Mouse (Mus musculus) gastrocnemius, adult 18-20 months (tissue): ENCODE results near the gene Acly. TPM values are rescaled to one million over a fixed set of nuclear protein-coding genes. Genes with fewer than 3 reads are reported as not detected.

Source experiments
- DNase-seq: peaks from one replicate; pipeline ENCODE4 v3.0.0; 2021; ENCODE audit warnings: low spot score
- microRNA-seq: library from miRNA; unstranded; fragments of <30 nt; microRNA quantifications from one replicate; pipeline ENCODE4 v1.2.0, GENCODE M21; 2021
- total RNA-seq, 2 experiments: library from RNA; stranded (reverse); gene quantifications; 2 replicates each; pipeline ENCODE4 v1.2.3; 2021

Gene Acly
- total RNA-seq, 2 experiments from 2014 or later, result 9.5 to 12.2 TPM

GRCm38 (mm10) chr11:100457247-100457646, 70.6 kb downstream of the Acly start:
- DNase-seq, result no peak

GRCm38 (mm10) chr11:100442625-100443024, 85.2 kb downstream of the Acly start:
- no peak for DNase-seq

GRCm38 (mm10) chr11:100441797-100442196, 86.0 kb downstream of the Acly start, which contains the start of the genes Nt5c3b and Klhl10:
Gene Nt5c3b (minus strand): TSS chr11:100441808.
Gene Klhl10 (plus strand): TSS chr11:100441917.
- DNase-seq, result no peak

DNA sequence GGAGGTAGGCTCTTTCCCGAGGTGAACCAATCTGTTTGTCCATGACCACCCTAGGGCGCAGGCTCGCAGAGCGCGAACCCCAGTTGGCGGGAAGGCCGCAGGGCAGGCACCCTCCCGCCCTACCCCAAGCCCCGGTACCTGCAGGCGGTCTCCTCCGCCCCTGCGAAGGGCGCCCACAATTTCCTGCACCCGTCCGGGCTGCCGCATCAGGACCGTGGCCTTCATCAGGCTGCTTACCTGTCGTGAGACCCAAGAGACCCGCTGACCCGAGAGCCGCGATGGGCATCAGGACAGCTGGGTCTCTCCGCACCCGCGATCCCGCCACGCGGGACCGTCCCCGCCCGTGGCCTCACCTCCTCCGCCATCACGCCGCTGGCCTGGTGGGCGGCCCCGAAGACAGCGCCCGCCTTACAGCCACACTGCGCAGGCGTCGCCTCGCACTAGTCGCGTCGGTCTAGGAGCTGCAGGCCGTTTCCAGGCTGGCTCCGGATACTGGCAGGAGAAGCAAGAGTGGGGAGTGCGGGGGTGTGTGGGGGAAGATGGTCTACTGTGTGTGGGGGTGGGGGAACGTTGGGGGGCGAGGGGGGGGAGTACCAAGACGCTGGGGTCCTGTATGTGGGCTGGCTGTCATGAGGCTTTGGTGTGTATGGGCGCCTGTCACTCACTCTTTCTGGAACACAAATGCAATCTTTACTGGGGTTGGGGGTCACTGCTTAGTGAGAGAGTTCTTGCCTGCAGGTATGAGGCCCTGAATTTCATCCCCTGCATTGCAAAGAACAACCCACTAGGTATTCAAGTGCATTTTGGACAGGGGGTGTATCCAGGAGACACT, 86.9 kb downstream of the Acly start:
- peak; percentile 82 for DNase-seq

DNA sequence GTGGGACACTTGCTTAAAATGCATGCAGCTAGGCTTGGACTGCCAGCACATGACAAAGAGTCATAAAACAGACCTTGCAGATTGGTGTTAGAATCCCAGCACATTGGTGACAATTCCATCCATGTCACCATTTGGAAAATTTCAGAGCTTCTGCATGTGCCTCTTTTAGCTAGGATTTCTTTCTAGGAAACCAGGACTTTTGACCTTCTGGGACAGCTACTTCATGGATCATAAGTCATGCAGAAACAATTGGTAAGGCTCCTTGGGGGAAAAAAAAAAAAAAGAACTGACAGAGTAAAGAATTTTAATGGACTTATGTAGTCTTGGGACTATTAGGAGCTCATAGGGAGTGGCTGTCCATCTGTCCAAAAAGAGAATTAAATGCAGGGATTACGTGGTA, 89.9 kb downstream of the Acly start:
- no peak for DNase-seq

DNA sequence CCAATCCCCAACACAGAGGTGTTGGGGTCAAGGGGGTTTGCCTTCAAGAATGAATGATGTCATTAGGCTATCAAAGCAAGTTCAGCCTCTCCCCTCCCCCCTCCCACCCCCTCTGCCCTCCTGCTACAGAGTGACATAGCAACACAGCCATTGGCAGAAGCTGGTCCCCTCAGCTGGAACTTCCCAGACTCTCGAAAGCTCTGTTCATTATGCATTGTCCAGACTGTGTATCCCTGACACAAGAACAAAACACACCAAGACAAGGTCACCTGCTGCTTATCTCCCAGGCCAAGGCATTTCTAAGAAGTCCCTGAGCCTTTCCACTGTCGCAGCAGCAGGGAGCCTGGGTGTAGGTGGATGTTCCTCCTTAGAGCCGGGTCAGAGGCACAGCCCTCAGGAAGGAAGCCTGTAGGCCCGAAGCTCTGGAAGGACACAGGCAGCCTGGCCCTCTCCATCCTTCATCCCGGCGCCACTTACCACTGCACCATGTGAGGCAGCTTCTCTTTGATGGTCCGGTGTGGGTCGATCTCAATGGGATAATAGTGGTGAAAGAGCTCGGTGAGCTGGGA, 92.0 kb downstream of the Acly start:
- no peak for DNase-seq

DNA sequence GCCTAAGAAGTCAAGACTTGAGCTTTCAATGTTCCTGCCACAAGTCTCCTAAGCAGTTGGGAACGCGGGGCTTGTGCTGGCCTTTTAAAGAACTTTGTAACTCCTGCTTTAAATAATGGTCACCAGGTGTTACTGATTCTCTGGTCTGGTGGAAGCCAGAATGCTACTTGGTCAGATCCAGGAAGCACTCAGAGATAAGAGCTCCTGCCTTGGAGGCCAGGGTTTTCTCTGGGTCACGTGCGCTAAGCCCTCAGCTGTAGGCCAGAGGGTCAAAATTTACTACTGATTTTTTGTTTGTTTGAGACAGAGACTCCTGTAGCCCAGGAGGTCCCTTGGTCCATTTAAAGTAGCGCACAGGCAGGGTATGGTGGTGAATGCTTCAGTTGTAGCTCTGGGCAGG, 95.8 kb downstream of the Acly start:
- no peak for DNase-seq

DNA sequence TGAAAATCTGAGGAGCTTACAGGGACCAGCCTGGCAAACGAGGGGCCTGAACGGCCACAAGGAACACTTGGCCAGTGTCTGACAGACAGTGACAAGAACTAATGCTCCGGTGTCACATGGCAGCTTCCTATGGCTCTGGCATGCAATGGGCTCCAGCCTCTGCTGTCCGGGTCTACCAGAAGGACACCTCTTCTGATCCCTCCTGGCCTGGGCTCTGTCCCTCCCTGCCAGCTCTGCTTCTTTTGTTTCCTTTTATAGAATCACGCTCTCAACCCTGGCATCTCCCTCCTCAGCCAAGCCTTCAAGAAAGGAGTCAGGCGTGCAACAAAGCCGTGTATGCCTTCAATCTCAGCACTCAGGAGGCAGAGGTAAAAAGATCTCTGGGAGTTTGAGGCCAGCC, 97.7 kb downstream of the Acly start:
- no peak for DNase-seq

DNA sequence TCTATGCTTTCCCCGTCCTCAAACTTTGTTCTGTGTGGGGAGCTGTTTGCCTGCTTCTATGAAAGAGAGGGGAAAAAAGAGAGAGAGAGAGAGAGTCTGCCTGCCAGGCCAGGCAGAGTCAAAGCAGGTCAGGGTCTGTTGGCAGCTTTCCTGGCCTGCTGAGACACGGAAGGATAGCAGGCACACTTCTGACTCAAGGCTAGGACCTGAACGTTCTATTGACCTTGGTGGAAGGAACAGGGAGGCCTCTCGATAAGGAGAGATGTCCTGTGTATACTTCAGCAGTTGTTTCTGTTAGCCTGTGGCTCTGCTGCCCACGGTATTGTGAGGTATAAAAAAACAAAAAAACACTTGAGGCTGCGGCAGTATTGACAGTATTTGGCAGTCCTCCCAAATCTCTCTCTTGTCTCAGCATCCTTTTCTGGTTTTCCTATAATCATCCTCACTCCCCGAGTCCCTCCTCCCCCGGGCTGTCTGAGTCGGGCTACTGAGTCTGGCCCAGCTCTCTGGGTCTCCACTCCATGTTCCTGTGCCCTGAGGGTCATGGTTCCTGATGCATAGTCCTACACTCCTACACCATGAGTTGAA, 99.1 kb downstream of the Acly start:
- DNase-seq, result no peak

- DNase-seq, result no peak
Observed at GRCm38 (mm10) chr11:100426820-100427219, 101.0 kb downstream of the Acly start.

Small RNAs within 50 kb of the gene (microRNA-seq; reads per million reads assigned to microRNA genes)
- gene Gm27374 (not detected), gene Mir7116 (not detected)

Other genes starting within 250 kb of the Acly start
- 1,000 to 10,000 TPM; 1,490 to 1,592 TPM for gene Eif1, start 208.1 kb downstream of the Acly start, total RNA-seq
- gene Gast, start 193.6 kb downstream of the Acly start, total RNA-seq, result not detected
- under 1 TPM; 0.26 to 0.53 TPM for gene Hap1, start 171.9 kb downstream of the Acly start, total RNA-seq
- 10 to 100 TPM; 73.4 to 81.3 TPM for gene Jup, start 130.2 kb downstream of the Acly start, total RNA-seq
- 1 to 10 TPM; 1.6 to 3.2 TPM for gene P3h4, start 113.2 kb downstream of the Acly start, total RNA-seq
- 1 to 10 TPM; 1.9 to 2.6 TPM for gene Fkbp10, start 112.3 kb downstream of the Acly start, total RNA-seq
- 1 to 10 TPM; 7.7 to 8.3 TPM for gene Nt5c3b, start 86.2 kb downstream of the Acly start, total RNA-seq
- gene Klhl10, start 86.1 kb downstream of the Acly start, total RNA-seq, result under 1 TPM; 0.25 to 0.28 TPM
- 1 to 10 TPM; 2.7 to 4.2 TPM for gene Klhl11, start 55.3 kb downstream of the Acly start, total RNA-seq
- under 1 TPM; 0.33 to 0.48 TPM for gene Ttc25, start 17.6 kb upstream of the Acly start, total RNA-seq
- 1 to 10 TPM; 3.8 to 5.0 TPM for gene Cnp, start 46.9 kb upstream of the Acly start, total RNA-seq
- 10 to 100 TPM; 16.6 to 17.4 TPM for gene Nkiras2, start 91.2 kb upstream of the Acly start, total RNA-seq
- gene Dnajc7, start 92.2 kb upstream of the Acly start, total RNA-seq, result 100 to 1,000 TPM in 1 of 2 experiments, 10 to 100 TPM in 1; 81.1 to 111 TPM
- under 1 TPM; 0.28 to 0.41 TPM for gene Zfp385c, start 164.5 kb upstream of the Acly start, total RNA-seq
- under 1 TPM; 0.16 to 0.21 TPM for gene Dhx58, start 176.3 kb upstream of the Acly start, total RNA-seq
- 10 to 100 TPM; 10.1 to 11.1 TPM for gene Kat2a, start 184.5 kb upstream of the Acly start, total RNA-seq
- gene Hspb9, start 185.8 kb upstream of the Acly start, total RNA-seq, result not detected
- gene Rab5c, start 210.2 kb upstream of the Acly start, total RNA-seq, result 10 to 100 TPM; 40.3 to 42.7 TPM
- not detected for gene Kcnh4, start 231.9 kb upstream of the Acly start, total RNA-seq
- not detected for gene Hcrt, start 234.9 kb upstream of the Acly start, total RNA-seq
- gene Ghdc, start 243.0 kb upstream of the Acly start, total RNA-seq, result 1 to 10 TPM; 5.2 to 5.7 TPM